Mouse (Mus musculus) frontal cortex, adult (tissue): Measurements from ENCODE around the gene Aig1.

Source experiments
- ATAC-seq: cut with Nextera tagmentation; 2 replicates; pipeline ENCODE4 v1.9.2; 2017; ENCODE audit warnings: mild to moderate bottlenecking, moderate library complexity, mixed read lengths; ENCODE audit not compliant: low TSS enrichment

Aig1 gene

GRCm38 (mm10) chr10:13776014-13776413 is 92.8 kb downstream of the Aig1 start:
- peak; percentile 77 for ATAC-seq

GRCm38 (mm10) chr10:13775411-13775810 is 93.4 kb downstream of the Aig1 start:
- no peak for ATAC-seq

- ATAC-seq, result no peak
Observed at GRCm38 (mm10) chr10:13774910-13775309, 93.9 kb downstream of the Aig1 start.

GRCm38 (mm10) chr10:13770720-13771119 is 98.1 kb downstream of the Aig1 start:
- no peak for ATAC-seq

- ATAC-seq, result no peak
Observed at GRCm38 (mm10) chr10:13769789-13770188, 99.0 kb downstream of the Aig1 start.

- no peak for ATAC-seq
Observed at GRCm38 (mm10) chr10:13768866-13769265, 99.9 kb downstream of the Aig1 start.

- ATAC-seq, result no peak
Observed at GRCm38 (mm10) chr10:13767076-13767475, 101.7 kb downstream of the Aig1 start.

- ATAC-seq, result no peak
Observed at GRCm38 (mm10) chr10:13763151-13763550, 105.6 kb downstream of the Aig1 start.

- ATAC-seq, result peak; percentile 91
Observed at GRCm38 (mm10) chr10:13754712-13755111, 114.1 kb downstream of the Aig1 start.

GRCm38 (mm10) chr10:13753777-13754176 is 115.0 kb downstream of the Aig1 start:
- ATAC-seq, result no peak

GRCm38 (mm10) chr10:13739494-13740140 is 129.2 kb downstream of the Aig1 start:
- peak; percentile 78 for ATAC-seq

GRCm38 (mm10) chr10:13730039-13730748 is 138.6 kb downstream of the Aig1 start:
- no peak for ATAC-seq

- ATAC-seq, result peak; percentile 92
Observed at GRCm38 (mm10) chr10:13727676-13728075, 141.1 kb downstream of the Aig1 start.

GRCm38 (mm10) chr10:13726206-13726605 is 142.6 kb downstream of the Aig1 start:
- no peak for ATAC-seq

GRCm38 (mm10) chr10:13725276-13725675 is 143.5 kb downstream of the Aig1 start:
- ATAC-seq, result no peak

- no peak for ATAC-seq
Observed at GRCm38 (mm10) chr10:13716132-13716531, 152.6 kb downstream of the Aig1 start.

GRCm38 (mm10) chr10:13715584-13715983 is 153.2 kb downstream of the Aig1 start:
- ATAC-seq, result no peak

- no peak for ATAC-seq
Observed at GRCm38 (mm10) chr10:13714920-13715293, 153.9 kb downstream of the Aig1 start.

- ATAC-seq, result no peak
Observed at GRCm38 (mm10) chr10:13714199-13714919, 154.4 kb downstream of the Aig1 start.

- ATAC-seq, result no peak
Observed at GRCm38 (mm10) chr10:13713711-13714110, 155.1 kb downstream of the Aig1 start.

GRCm38 (mm10) chr10:13713116-13713515 is 155.7 kb downstream of the Aig1 start:
- no peak for ATAC-seq

GRCm38 (mm10) chr10:13711281-13711829 is 157.4 kb downstream of the Aig1 start:
- no peak for ATAC-seq

- ATAC-seq, result no peak
Observed at GRCm38 (mm10) chr10:13705771-13706170, 163.0 kb downstream of the Aig1 start.
